Mouse (Mus musculus): Measurements from ENCODE around the gene Alkbh5.

Gene Alkbh5

DNA sequence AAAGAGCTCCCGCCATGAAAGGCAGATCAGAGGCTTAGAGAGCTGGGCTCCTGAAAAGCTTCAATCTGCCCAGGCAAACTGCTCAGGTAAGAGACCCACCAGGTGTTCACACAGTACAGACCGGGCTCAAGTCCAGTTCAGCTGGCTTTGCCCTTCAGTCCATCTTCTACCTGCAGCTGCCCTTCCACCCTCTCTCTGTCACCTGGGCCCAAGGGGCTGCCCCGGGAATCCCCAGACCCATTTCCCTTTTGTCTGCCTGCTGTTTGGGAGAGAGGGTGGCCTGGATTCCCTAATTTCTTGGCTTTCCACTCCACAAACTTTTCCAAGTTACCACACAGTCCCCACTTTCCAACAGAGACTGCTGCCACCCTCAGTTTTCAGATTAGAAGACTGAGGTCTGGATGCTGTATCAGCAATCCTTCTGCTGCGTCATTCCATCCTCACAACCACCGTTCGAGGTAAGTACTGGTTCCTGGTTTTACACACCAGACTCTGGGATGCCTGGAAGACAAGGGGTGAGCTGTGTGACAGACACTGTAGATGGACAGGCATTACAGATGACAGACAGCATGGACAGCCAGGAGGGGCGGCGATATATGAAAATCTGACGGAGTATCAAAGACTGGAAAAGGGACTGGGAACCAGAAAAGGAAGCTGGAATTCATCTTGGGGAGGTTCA, at the start of gene Alkbh5:
Gene Alkbh5 (plus strand): TSS at position 202 of the 679 bp plus-strand sequence.
- DNase-seq: peak; percentile 47 to 49

DNA sequence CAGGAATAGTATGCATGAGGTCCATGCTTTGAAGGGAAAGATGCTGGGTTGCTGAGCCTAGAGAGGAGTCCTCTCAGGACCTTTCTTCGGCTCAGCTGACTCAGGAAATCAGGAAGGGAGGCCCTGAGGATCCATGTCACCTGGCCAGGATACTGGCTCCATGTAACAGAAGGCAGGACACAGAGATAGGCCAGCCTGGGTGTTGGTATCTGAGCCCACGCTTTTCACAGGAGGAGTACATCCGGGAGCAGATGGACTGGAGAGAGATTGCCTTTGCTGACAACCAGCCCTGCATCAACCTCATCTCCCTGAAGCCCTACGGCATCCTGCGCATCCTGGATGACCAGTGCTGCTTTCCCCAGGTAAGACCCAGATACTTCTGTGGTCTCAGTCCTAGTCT, 43.5 kb upstream of the Alkbh5 start:
- no peak for DNase-seq

GRCm38 (mm10) chr11:60495692-60496091, 40.5 kb upstream of the Alkbh5 start:
- no peak for DNase-seq

DNA sequence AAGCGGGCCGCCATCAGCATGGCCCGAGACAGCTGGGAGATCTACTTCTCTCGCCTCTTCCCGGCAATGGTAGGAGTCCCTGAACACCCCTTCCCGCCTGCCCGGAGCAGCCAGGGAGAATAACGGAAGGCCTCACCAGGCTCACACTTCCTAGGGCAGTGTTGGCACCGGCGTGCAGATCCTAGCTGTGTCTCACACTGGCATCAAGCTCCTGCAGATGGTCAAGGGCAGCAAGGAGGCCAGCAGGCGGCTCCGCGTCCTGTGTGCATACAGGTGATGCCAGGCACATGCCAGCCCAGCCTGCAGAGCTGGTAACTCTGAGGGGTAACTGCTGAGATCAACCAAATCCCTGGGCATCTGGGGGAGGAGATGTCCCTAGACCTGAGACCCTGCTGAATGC, 28.9 kb upstream of the Alkbh5 start:
- DNase-seq: peak; percentile 13 to 23

GRCm38 (mm10) chr11:60508950-60509349, 27.2 kb upstream of the Alkbh5 start:
- DNase-seq: no peak

DNA sequence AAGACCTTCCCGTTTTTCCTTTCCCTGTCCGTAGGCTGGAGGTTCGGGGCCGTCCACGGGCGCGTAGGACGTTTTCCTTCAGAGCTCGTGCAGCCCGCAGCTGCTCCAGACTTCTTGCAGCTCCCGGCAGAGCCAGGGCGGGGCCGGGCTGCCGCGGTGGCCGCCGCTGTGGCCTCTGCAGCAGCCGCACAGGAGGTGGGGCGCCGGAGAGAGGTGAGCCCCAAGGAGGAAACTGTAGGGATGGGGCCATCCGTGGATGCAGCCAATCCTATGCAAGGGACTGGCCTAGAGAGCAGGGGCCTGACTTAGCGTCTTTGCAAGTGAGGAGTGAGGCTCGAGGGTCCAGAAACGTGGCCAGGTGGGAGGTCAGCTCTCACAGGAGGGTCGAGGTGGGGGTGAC, 26.7 kb upstream of the Alkbh5 start:
- no peak for DNase-seq

DNA sequence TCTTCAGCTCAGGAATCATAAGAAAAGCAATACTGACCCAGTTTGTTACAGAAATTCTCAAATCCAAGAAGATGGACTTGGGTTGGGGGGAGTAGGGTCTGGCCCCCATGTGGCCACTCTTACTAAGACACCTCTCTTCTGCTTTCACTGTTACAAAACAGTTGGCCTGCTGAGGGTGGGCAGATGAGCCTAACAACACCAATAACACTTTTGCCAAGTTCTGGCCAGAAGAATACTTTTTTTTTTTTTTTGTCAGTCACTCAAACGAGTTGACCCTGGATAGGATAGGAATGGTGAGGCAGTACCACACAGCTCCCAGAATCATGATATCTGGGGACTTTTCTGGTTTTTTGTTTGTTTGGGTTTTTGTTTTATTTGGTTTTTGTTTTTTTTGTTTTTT, 24.3 kb upstream of the Alkbh5 start:
- no peak for DNase-seq

GRCm38 (mm10) chr11:60512520-60512919, 23.7 kb upstream of the Alkbh5 start:
- no peak for DNase-seq

GRCm38 (mm10) chr11:60514941-60515340, 21.2 kb upstream of the Alkbh5 start:
- no peak for DNase-seq

GRCm38 (mm10) chr11:60518305-60518704, 17.9 kb upstream of the Alkbh5 start:
- no peak for DNase-seq

GRCm38 (mm10) chr11:60522027-60522426, 14.2 kb upstream of the Alkbh5 start:
- DNase-seq: no peak

- no peak for DNase-seq
These were observed 13.4 kb upstream of the Alkbh5 start for GRCm38 (mm10) chr11:60522661-60523365.

DNA sequence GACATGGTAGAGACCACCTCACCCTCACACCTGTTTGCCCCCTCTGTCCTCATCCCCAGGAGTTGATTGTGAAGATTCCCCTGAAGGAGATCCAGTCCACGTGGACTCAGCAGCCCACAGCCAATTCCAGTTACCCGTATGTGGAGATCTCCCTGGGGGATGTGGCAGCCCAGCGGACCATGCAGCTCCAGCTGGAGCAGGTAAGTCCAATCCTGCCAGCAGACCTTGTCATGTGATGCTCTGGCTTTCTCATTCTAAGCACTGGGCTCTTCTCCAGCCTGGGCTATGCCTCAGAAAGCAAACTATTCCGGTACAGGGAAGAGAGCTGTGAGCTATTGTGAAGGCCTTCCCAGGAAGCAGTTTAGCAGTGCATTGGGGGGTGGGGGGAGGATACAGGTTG, 9.7 kb upstream of the Alkbh5 start:
- DNase-seq: peak in 1 of 2 experiments; percentile 26

DNA sequence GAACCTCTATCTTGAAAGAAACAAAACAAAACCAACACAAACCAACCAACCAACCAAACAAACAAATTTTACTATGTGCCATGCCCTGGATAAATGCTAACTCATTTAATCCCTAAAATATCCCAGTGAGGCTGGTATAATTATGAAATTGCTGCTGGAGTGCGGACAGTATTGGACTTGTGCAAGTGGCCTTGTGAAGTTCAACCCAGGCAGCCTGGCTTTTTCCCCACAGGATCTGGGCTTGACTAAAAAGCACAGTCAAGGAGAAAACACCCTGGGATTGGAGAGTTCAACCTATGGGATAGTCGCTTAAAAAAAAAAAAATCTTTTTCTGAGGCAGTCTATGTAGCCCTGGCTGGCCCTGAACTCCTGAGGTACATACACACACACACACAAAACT, 505 bp upstream of the Alkbh5 start:
- no peak for DNase-seq

DNA sequence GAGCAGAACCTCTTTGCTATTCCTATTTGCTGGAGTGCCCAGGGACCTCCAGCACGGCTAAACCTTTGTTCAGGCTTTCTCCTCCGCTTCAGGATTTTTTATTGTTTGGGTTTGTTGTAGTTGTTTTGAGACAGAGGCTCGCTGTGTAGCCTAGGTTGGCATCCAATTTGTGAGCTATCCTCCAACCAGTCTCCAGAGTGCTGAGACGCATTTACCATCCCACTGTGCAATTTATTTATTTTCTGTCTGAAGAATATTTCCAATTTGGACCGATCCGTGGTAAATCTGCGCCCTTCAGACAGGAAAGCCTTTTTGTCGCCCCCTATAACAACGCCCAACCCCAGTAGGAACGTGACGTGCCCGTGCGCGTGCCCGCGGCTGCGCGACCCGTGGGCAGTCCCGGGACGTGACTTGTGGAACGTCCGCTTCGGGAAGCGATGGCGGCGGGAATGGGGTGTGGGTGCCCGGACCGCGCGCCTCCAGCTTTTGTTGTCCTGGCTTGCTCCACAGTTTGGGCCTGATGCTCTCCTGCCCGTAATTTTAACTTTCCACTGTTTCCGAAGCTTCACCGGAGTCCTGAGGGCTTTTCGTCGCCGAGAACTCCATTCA, 782 bp downstream of the Alkbh5 start:
- DNase-seq: peak; percentile 95 to 96

- DNase-seq: peak; percentile 97 to 98
These were observed 1.5 kb downstream of the Alkbh5 start for GRCm38 (mm10) chr11:60537468-60538347.

GRCm38 (mm10) chr11:60538371-60539281, 2.4 kb downstream of the Alkbh5 start:
- peak; percentile 37 to 50 for DNase-seq

GRCm38 (mm10) chr11:60539540-60539939, 3.4 kb downstream of the Alkbh5 start:
- DNase-seq: no peak

GRCm38 (mm10) chr11:60540002-60540610, 3.9 kb downstream of the Alkbh5 start:
- no peak for DNase-seq

GRCm38 (mm10) chr11:60540761-60541160, 4.6 kb downstream of the Alkbh5 start:
- no peak for DNase-seq

- DNase-seq: no peak
These were observed 5.7 kb downstream of the Alkbh5 start for GRCm38 (mm10) chr11:60541831-60542230.

Measured in cerebellum, postnatal 14 days (tissue).